Mouse (Mus musculus) E14TG2a.4 (cell line): ENCODE measurements at regions not wholly inside any gene's neighbourhood (a gene's known extent, or its start where the extent isn't known, plus 50 kb on each side); places are given as distances from the start of the nearest gene placed in this dataset.

ENCODE experiments used
- H3K27me3 ChIP-seq: 2 replicates; pipeline ENCODE4 v1.6.1; 2014; ENCODE audit warnings: low read length, control low read depth; ENCODE audit not compliant: insufficient read depth
- H3K36me3 ChIP-seq: 2 replicates; pipeline ENCODE4 v1.6.1; 2014; ENCODE audit warnings: low read length, control low read depth; ENCODE audit not compliant: insufficient read depth
- H3K4me1 ChIP-seq: replicated peaks from 2 replicates; pipeline ENCODE4 v1.6.1; 2014; ENCODE audit warnings: low read depth, low read length, control low read depth
- H3K4me3 ChIP-seq: replicated peaks from 2 replicates; pipeline ENCODE4 v1.5.1; 2014; ENCODE audit warnings: mild to moderate bottlenecking, low read length
- H3K9me3 ChIP-seq: 2 replicates; pipeline ENCODE4 v1.6.1; 2014; ENCODE audit warnings: low read length, control low read depth
- CTCF ChIP-seq: conservative IDR thresholded peaks from 2 replicates; pipeline ENCODE4 v1.5.1; 2014; ENCODE audit warnings: low read length
- NANOG ChIP-seq: IDR thresholded peaks from 2 replicates; pipeline ENCODE4 v1.6.1; 2014; ENCODE audit warnings: borderline replicate concordance, low read length, mixed read lengths
- POU5F1 ChIP-seq: IDR thresholded peaks from 2 replicates; pipeline ENCODE4 v1.6.1; 2014; ENCODE audit warnings: low read length, borderline replicate concordance

GRCm38 (mm10) chr1:63977956-63978355 lies 144.1 kb downstream of the Klf7 start:
- TF ChIP-seq NANOG (no peak), POU5F1 (no peak), CTCF (no peak)
- Histone ChIP-seq H3K27me3 (no peaks in the 10 kb centered on the region), H3K9me3 (no peaks in the 10 kb centered on the region), H3K4me3 (no peak overlapping the region), H3K4me1 (no peaks in the 10 kb centered on the region), H3K36me3 (no peaks in the 10 kb centered on the region)

- H3K36me3 ChIP-seq = no peaks in the 10 kb centered on the region
- H3K4me3 ChIP-seq = no peak overlapping the region
Observed at GRCm38 (mm10) chr1:63977302-63977888, 144.7 kb downstream of the Klf7 start.

GRCm38 (mm10) chr1:63976862-63977261 lies 145.2 kb downstream of the Klf7 start:
- Histone ChIP-seq H3K4me3 (no peak overlapping the region), H3K36me3 (no peaks in the 10 kb centered on the region), H3K4me1 (no peaks in the 10 kb centered on the region), H3K9me3 (no peaks in the 10 kb centered on the region), H3K27me3 (no peaks in the 10 kb centered on the region)
- no peak for TF ChIP-seq NANOG
- TF ChIP-seq CTCF = no peak
- no peak for TF ChIP-seq POU5F1

More at GRCm38 (mm10) chr1:63977302-63977888, 144.7 kb downstream of the Klf7 start:
- H3K9me3 ChIP-seq = no peaks in the 10 kb centered on the region
- no peaks in the 10 kb centered on the region for H3K4me1 ChIP-seq
- no peaks in the 10 kb centered on the region for H3K27me3 ChIP-seq
- TF ChIP-seq NANOG = no peak
- TF ChIP-seq CTCF = no peak
- TF ChIP-seq POU5F1 = no peak

GRCm38 (mm10) chr1:63967849-63968248 lies 154.2 kb downstream of the Klf7 start:
- TF ChIP-seq CTCF (no peak), NANOG (no peak), POU5F1 (no peak)
- Histone ChIP-seq H3K27me3 (no peaks in the 10 kb centered on the region), H3K4me3 (no peak overlapping the region), H3K9me3 (no peaks in the 10 kb centered on the region), H3K4me1 (no peaks in the 10 kb centered on the region), H3K36me3 (no peaks in the 10 kb centered on the region)

- Histone ChIP-seq H3K36me3 (no peaks in the 10 kb centered on the region), H3K4me1 (no peaks in the 10 kb centered on the region), H3K27me3 (no peaks in the 10 kb centered on the region), H3K9me3 (no peaks in the 10 kb centered on the region), H3K4me3 (no peak overlapping the region)
- TF ChIP-seq POU5F1 (no peak), NANOG (no peak), CTCF (no peak)
Observed at GRCm38 (mm10) chr1:63965446-63965845, 156.6 kb downstream of the Klf7 start.

- no peaks in the 10 kb centered on the region for H3K27me3 ChIP-seq
- H3K9me3 ChIP-seq = no peaks in the 10 kb centered on the region
- no peaks in the 10 kb centered on the region for H3K36me3 ChIP-seq
- no peak overlapping the region for H3K4me3 ChIP-seq
- no peaks in the 10 kb centered on the region for H3K4me1 ChIP-seq
- TF ChIP-seq NANOG (no peak), POU5F1 (no peak), CTCF (no peak)
Observed at GRCm38 (mm10) chr1:63964519-63964918, 157.6 kb downstream of the Klf7 start.

GRCm38 (mm10) chr1:63955701-63956355 lies 166.3 kb downstream of the Klf7 start:
- no peaks in the 10 kb centered on the region for H3K27me3 ChIP-seq
- TF ChIP-seq CTCF (no peak), NANOG (no peak), POU5F1 (no peak)
- H3K36me3 ChIP-seq = no peaks in the 10 kb centered on the region
- H3K4me3 ChIP-seq = no peak overlapping the region
- no peaks in the 10 kb centered on the region for H3K9me3 ChIP-seq
- H3K4me1 ChIP-seq = peaks cover 5% of the 10 kb centered on the region; the same call in 1 of the 2 replicates

GRCm38 (mm10) chr1:63954876-63955513 lies 167.1 kb downstream of the Klf7 start:
- Histone ChIP-seq H3K27me3 (no peaks in the 10 kb centered on the region), H3K4me3 (no peak overlapping the region), H3K9me3 (no peaks in the 10 kb centered on the region), H3K4me1 (peaks cover 5% of the 10 kb centered on the region; the same call in 1 of the 2 replicates), H3K36me3 (no peaks in the 10 kb centered on the region)
- TF ChIP-seq POU5F1 (no peak), NANOG (no peak)
